In the genomic region with DNA sequence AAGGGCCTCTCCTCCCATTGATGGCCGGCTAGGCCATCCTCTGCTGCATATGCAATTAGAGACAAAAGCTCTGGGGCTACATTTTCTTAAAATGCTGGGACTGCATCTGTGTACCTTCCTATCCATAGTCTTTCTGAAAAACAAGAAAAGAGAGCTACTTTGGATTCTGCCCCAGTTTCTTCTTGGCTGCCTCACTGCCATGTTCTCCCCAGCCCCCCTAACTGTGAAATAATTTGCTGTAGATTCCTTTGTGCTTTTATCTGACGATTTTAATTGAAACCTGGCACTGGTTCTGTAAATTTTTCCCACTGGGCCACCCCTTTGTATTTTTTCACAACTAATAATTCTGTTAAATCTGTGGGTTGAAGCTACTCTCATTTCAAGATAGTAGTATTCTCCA, we compare ENCODE assay signal across 22 mouse cellular contexts.
DNase-seq lines count a peak whose midpoint lies in the region; ATAC-seq and TF ChIP-seq lines count a peak whose summit lies in the region.
"Had no signal": no experiment of that assay in that cellular context is flagged by ENCODE, and none has a peak within 500 bp of the region (broad histone marks: within the 10 kb centered on the region; RNA-seq: fewer than 3 reads in every experiment).

No protein-coding gene starts in this region.

- H3K9ac ChIP-seq in forebrain, embryonic 13.5 days = no peak overlapping the region
- H3K9ac ChIP-seq in forebrain, embryonic 11.5 days (ENCODE audit: low read length) = no peak overlapping the region
- H3K9ac ChIP-seq in forebrain, embryonic 16.5 days (replicated peaks; ENCODE audit: low read depth, low read length) = no peak overlapping the region
- H3K9ac ChIP-seq: embryonic facial prominence, embryonic 13.5 days; embryonic facial prominence, embryonic 15.5 days had no signal

- peak overlapping the region; percentile 54; the same call in 1 of the 2 replicates for H3K27ac ChIP-seq in forebrain, embryonic 13.5 days
- H3K27ac ChIP-seq in forebrain, embryonic 11.5 days (ENCODE audit: low read depth, low read length) = no peak overlapping the region
- no peak overlapping the region for H3K27ac ChIP-seq in forebrain, embryonic 16.5 days (ENCODE audit: low read length)
- H3K27ac ChIP-seq: embryonic facial prominence, embryonic 13.5 days; embryonic facial prominence, embryonic 15.5 days had no signal

- no peak overlapping the region for H3K4me2 ChIP-seq in forebrain, embryonic 13.5 days
- H3K4me2 ChIP-seq in forebrain, embryonic 11.5 days (ENCODE audit: low read depth, low read length, severe bottlenecking) = no peak overlapping the region
- H3K4me2 ChIP-seq in forebrain, embryonic 16.5 days (ENCODE audit: low read length) = no peak overlapping the region
- H3K4me2 ChIP-seq: embryonic facial prominence, embryonic 13.5 days; embryonic facial prominence, embryonic 15.5 days had no signal

- ATAC-seq in forebrain, embryonic 13.5 days = peak; percentile 65; the same call in 1 of the 2 replicates
- no peak for ATAC-seq in forebrain, embryonic 11.5 days (replicated peaks; ENCODE audit: low FRiP score)
- peak; percentile 57; the same call in 1 of the 2 replicates for ATAC-seq in forebrain, embryonic 16.5 days
- ATAC-seq in megakaryocyte, adult 5-6 weeks (ENCODE audit: poor library complexity, severe bottlenecking) = no peak
- ATAC-seq: activated CD4-positive, CD25-positive, alpha-beta regulatory T cell, adult 4 months; Patski had no signal

- peaks cover 13% of the 10 kb centered on the region; the same call in 1 of the 2 replicates for H3K4me1 ChIP-seq in forebrain, embryonic 13.5 days
- H3K4me1 ChIP-seq in forebrain, embryonic 11.5 days (replicated peaks; ENCODE audit: control insufficient read depth, insufficient read depth, low read length) = no peaks in the 10 kb centered on the region
- H3K4me1 ChIP-seq in forebrain, embryonic 16.5 days (replicated peaks; ENCODE audit: control insufficient read depth, insufficient read depth, low read length) = peaks cover 16% of the 10 kb centered on the region
- H3K4me1 ChIP-seq: embryonic facial prominence, embryonic 13.5 days; embryonic facial prominence, embryonic 15.5 days had no signal

- no peak for TF ChIP-seq CTCF in brain, embryonic 14.5 days (IDR thresholded peaks at IDR 0.05; ENCODE audit: borderline replicate concordance, extremely low read depth, insufficient read depth, insufficient read length)

- no peaks in the 10 kb centered on the region for H3K36me3 ChIP-seq in forebrain, embryonic 13.5 days (ENCODE audit: poor library complexity, severe bottlenecking)
- H3K36me3 ChIP-seq in forebrain, embryonic 11.5 days (ENCODE audit: control insufficient read depth, insufficient read depth, low read length) = no peaks in the 10 kb centered on the region
- no peaks in the 10 kb centered on the region for H3K36me3 ChIP-seq in forebrain, embryonic 16.5 days (ENCODE audit: control insufficient read depth, insufficient read depth)
- H3K36me3 ChIP-seq: embryonic facial prominence, embryonic 13.5 days; embryonic facial prominence, embryonic 15.5 days had no signal

- H3K4me3 ChIP-seq in forebrain, embryonic 13.5 days = no peak overlapping the region
- H3K4me3 ChIP-seq in forebrain, embryonic 11.5 days (ENCODE audit: low read depth, low read length) = no peak overlapping the region
- H3K4me3 ChIP-seq in forebrain, embryonic 16.5 days (replicated peaks; ENCODE audit: low read length) = no peak overlapping the region
- H3K4me3 ChIP-seq: embryonic facial prominence, embryonic 13.5 days; embryonic facial prominence, embryonic 15.5 days; erythroblast, embryonic 14.5 days had no signal

- DNase-seq in forebrain, embryonic 11.5 days (ENCODE audit: low spot score) = no peak
- peak; percentile 70 for DNase-seq in Muller cell, postnatal 12 days (ENCODE audit: inconsistent ontology term)
- DNase-seq in brain, embryonic 14.5 days (ENCODE audit: low read depth) = peak; percentile 77
- DNase-seq in neural tube, embryonic 10.5 days (ENCODE audit: extremely low spot score, low spot score) = no peak
- DNase-seq: adrenal gland, adult 8-10 months; adrenal gland, postnatal 14 days; adrenal gland, postnatal 36 days; cerebellum, adult 11 months; cerebellum, adult 18-20 months; cerebellum, adult 8-10 months; cerebellum, adult 9-11 months; cerebellum, postnatal 14 days; cerebellum, postnatal 36 days; embryo, embryonic 11 days had no signal

- no peaks in the 10 kb centered on the region for H3K9me3 ChIP-seq in forebrain, embryonic 13.5 days (replicated peaks)
- no peaks in the 10 kb centered on the region for H3K9me3 ChIP-seq in forebrain, embryonic 11.5 days (ENCODE audit: control insufficient read depth, low read length)
- no peaks in the 10 kb centered on the region for H3K9me3 ChIP-seq in forebrain, embryonic 16.5 days (ENCODE audit: control insufficient read depth, low read length)
- H3K9me3 ChIP-seq: embryonic facial prominence, embryonic 13.5 days; embryonic facial prominence, embryonic 15.5 days had no signal

- no peaks in the 10 kb centered on the region for H3K27me3 ChIP-seq in forebrain, embryonic 13.5 days
- H3K27me3 ChIP-seq in forebrain, embryonic 11.5 days (ENCODE audit: control insufficient read depth, insufficient read depth, low read length) = no peaks in the 10 kb centered on the region
- H3K27me3 ChIP-seq in forebrain, embryonic 16.5 days (replicated peaks; ENCODE audit: control insufficient read depth, insufficient read depth, low read length) = no peaks in the 10 kb centered on the region
- H3K27me3 ChIP-seq: embryonic facial prominence, embryonic 13.5 days; embryonic facial prominence, embryonic 15.5 days; Patski had no signal

- 24% methylated on average over 2 of the region's 2 CpGs for WGBS in forebrain, embryonic 13.5 days
- 60% methylated on average over 2 of the region's 2 CpGs for WGBS in forebrain, embryonic 11.5 days
- WGBS in forebrain, embryonic 16.5 days = 14% methylated on average over 2 of the region's 2 CpGs

- TF ChIP-seq POLR2A in brain, embryonic 14.5 days (IDR thresholded peaks at IDR 0.05; ENCODE audit: borderline replicate concordance, extremely low read depth, insufficient read depth, insufficient read length, poor library complexity, severe bottlenecking) = no peak

Comparison
In these comparisons a context has a peak if more than half of its experiments do, and no peak if none do; other contexts are left out.
1. ATAC-seq: peak in forebrain, embryonic 13.5 days (single experiment) and forebrain, embryonic 16.5 days (single experiment); none in forebrain, embryonic 11.5 days (single experiment) and megakaryocyte, adult 5-6 weeks (single experiment).
2. DNase-seq: peak in Muller cell, postnatal 12 days (single experiment) and brain, embryonic 14.5 days (single experiment); none in forebrain, embryonic 11.5 days (single experiment) and neural tube, embryonic 10.5 days (single experiment).